In the genomic region with DNA sequence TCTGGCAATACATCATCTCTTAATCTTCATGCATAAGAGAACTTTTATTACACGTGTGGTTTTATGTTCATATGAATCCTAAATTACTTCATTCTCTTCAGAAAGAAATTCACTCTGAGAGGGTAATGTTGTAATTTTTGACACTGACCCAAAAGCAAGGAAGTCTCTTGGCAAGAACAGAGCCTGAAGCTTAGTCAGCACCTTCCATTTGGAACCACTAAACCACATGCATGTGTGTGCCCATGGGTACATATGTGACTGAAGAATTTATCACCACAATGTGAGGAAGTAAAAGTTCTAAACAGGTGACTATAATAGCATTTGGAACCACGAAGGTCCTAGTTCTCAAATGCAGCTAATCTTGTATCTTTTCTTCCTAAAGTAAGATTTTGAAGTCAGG, we compare ENCODE assay signal across 14 mouse cellular contexts.
"Had no signal": no experiment of that assay in that cellular context is flagged by ENCODE, and none has a peak within 500 bp of the region (broad histone marks: within the 10 kb centered on the region; RNA-seq: fewer than 3 reads in every experiment).

No protein-coding gene starts in this region.

- DNase-seq: kidney, postnatal 10 days; kidney, postnatal 36 days; layer of hippocampus, postnatal 36 days; liver, embryonic 13.5 days; lung, adult 2 months; thymus, adult 18-20 months; thymus, postnatal 14 days; thymus, postnatal 4 days had no signal

- H3K9me3 ChIP-seq: kidney, embryonic 15.5 days; liver, embryonic 13.5 days; midbrain, embryonic 12.5 days; midbrain, embryonic 15.5 days had no signal

- H3K36me3 ChIP-seq: kidney, embryonic 15.5 days; liver, embryonic 13.5 days; midbrain, embryonic 12.5 days; midbrain, embryonic 15.5 days had no signal

- H3K4me1 ChIP-seq: kidney, embryonic 15.5 days; liver, embryonic 13.5 days had no signal

- H3K4me3 ChIP-seq: kidney, embryonic 15.5 days; left cerebral cortex, adult 2 months; liver, embryonic 13.5 days; midbrain, embryonic 12.5 days; midbrain, embryonic 15.5 days; myocyte had no signal

- H3K9ac ChIP-seq: kidney, embryonic 15.5 days; liver, embryonic 13.5 days; midbrain, embryonic 12.5 days; midbrain, embryonic 15.5 days had no signal

- ATAC-seq: midbrain, embryonic 15.5 days had no signal

- H3K27ac ChIP-seq: kidney, embryonic 15.5 days; left cerebral cortex, adult 2 months; liver, embryonic 13.5 days; macrophage; midbrain, embryonic 12.5 days; midbrain, embryonic 15.5 days had no signal

- H3K27me3 ChIP-seq: kidney, embryonic 15.5 days; liver, embryonic 13.5 days; midbrain, embryonic 12.5 days; midbrain, embryonic 15.5 days had no signal

- H3K4me2 ChIP-seq: kidney, embryonic 15.5 days; liver, embryonic 13.5 days; midbrain, embryonic 12.5 days; midbrain, embryonic 15.5 days had no signal
